Mouse (Mus musculus) olfactory bulb, adult 2 months (tissue): ENCODE measurements around the gene Nceh1. TPM values are rescaled to one million over a fixed set of nuclear protein-coding genes. Genes with fewer than 3 reads are reported as not detected.
A peak's percentile ranks its signal among the peaks of the same experiment; 100 is the strongest.

Experiments used
- H3K27ac ChIP-seq: fragments of 200-500 bp; 2 replicates; pipeline ENCODE4 v1.5.1; 2012; ENCODE audit warnings: low read depth, low read length; ENCODE audit not compliant: insufficient read depth
- H3K4me1 ChIP-seq: fragments of 200-500 bp; 2 replicates; pipeline ENCODE4 v1.6.1; 2012; ENCODE audit warnings: low read length; ENCODE audit not compliant: control insufficient read depth, insufficient read depth
- H3K4me3 ChIP-seq: fragments of 200-500 bp; 2 replicates; pipeline ENCODE4 v1.5.1; 2012; ENCODE audit warnings: mild to moderate bottlenecking, low read depth, low read length, moderate library complexity; ENCODE audit not compliant: insufficient read depth
- CTCF ChIP-seq: fragments of 200-500 bp; IDR thresholded peaks from 2 replicates; pipeline ENCODE4 v1.5.1; 2012; ENCODE audit warnings: low read depth, mild to moderate bottlenecking, low read length, moderate library complexity; ENCODE audit not compliant: insufficient read depth
- POLR2A ChIP-seq: fragments of 200-500 bp; IDR thresholded peaks from 2 replicates; pipeline ENCODE4 v1.6.1; 2012; ENCODE audit warnings: mild to moderate bottlenecking, low read depth, low read length, moderate library complexity; ENCODE audit not compliant: insufficient read depth
- WGBS: fragments of 180-500 bp; shearing (Covaris S2); methylation state at CpG from one replicate; pipeline ENCODE4 v1.1.7; 2018; 5-methylcytosine and 5-hydroxymethylcytosine counted together
- polyA plus RNA-seq: library from polyadenylated mRNA; stranded (reverse); fragments of >200 nt; gene quantifications from 2 replicates; pipeline ENCODE4 v1.2.4, GENCODE M21; 2012; ENCODE audit warnings: low replicate concordance; ENCODE audit not compliant: missing spikeins, insufficient read depth, insufficient read length

Gene Nceh1
- polyA plus RNA-seq, 1 experiment, result not detected

GRCm38 (mm10) chr3:27302339-27303022, 119.7 kb downstream of the Nceh1 start:
- TF ChIP-seq POLR2A (no peak), CTCF (no peak)
- WGBS, result 79% methylated on average over 9 of the region's 9 CpGs
- H3K27ac ChIP-seq, result no peak overlapping the region

GRCm38 (mm10) chr3:27306815-27307214, 124.0 kb downstream of the Nceh1 start:
- no peak overlapping the region for H3K27ac ChIP-seq
- TF ChIP-seq POLR2A, result no peak
- no peak for TF ChIP-seq CTCF
- H3K4me1 ChIP-seq, result no peaks in the 10 kb centered on the region
- no peak overlapping the region for H3K4me3 ChIP-seq
- 65% methylated on average over 10 of the region's 10 CpGs for WGBS

More at GRCm38 (mm10) chr3:27302339-27303022, 119.7 kb downstream of the Nceh1 start:
- no peak overlapping the region for H3K4me3 ChIP-seq
- no peaks in the 10 kb centered on the region for H3K4me1 ChIP-seq

GRCm38 (mm10) chr3:27310973-27311372, 128.2 kb downstream of the Nceh1 start:
- H3K27ac ChIP-seq, result no peak overlapping the region
- no peaks in the 10 kb centered on the region for H3K4me1 ChIP-seq
- no peak for TF ChIP-seq CTCF
- TF ChIP-seq POLR2A, result no peak
- 64% methylated on average over 7 of the region's 7 CpGs for WGBS
- no peak overlapping the region for H3K4me3 ChIP-seq

- TF ChIP-seq CTCF, result no peak
- no peak for TF ChIP-seq POLR2A
- no peak overlapping the region for H3K4me3 ChIP-seq
- H3K4me1 ChIP-seq, result no peaks in the 10 kb centered on the region
- 95% methylated on average over 4 of the region's 4 CpGs for WGBS
- no peak overlapping the region for H3K27ac ChIP-seq
These were observed 128.7 kb downstream of the Nceh1 start for GRCm38 (mm10) chr3:27311475-27311874.

- WGBS, result 69% methylated on average over 2 of the region's 2 CpGs
- no peak overlapping the region for H3K4me3 ChIP-seq
- TF ChIP-seq CTCF (no peak), POLR2A (no peak)
- no peak overlapping the region for H3K27ac ChIP-seq
- peaks cover 6% of the 10 kb centered on the region for H3K4me1 ChIP-seq
These were observed 131.9 kb downstream of the Nceh1 start for GRCm38 (mm10) chr3:27314506-27315164.

GRCm38 (mm10) chr3:27316559-27317287, 134.0 kb downstream of the Nceh1 start, which contains the start of gene Tnfsf10:
Gene Tnfsf10 (plus strand): TSS chr3:27317028.
- no peak within 1 kb of the TSS for H3K27ac ChIP-seq
- peak within 1 kb of the TSS; percentile 35 for H3K4me3 ChIP-seq
- 63% methylated on average over 9 of the region's 9 CpGs for WGBS

GRCm38 (mm10) chr3:27317288-27318024, 134.7 kb downstream of the Nceh1 start:
- 13% methylated on average over 4 of the region's 4 CpGs for WGBS
- no peak overlapping the region for H3K27ac ChIP-seq
- no peak for TF ChIP-seq POLR2A
- no peak for TF ChIP-seq CTCF
- peaks cover 6% of the 10 kb centered on the region for H3K4me1 ChIP-seq
- peak overlapping the region; percentile 35 for H3K4me3 ChIP-seq

More at GRCm38 (mm10) chr3:27316559-27317287, 134.0 kb downstream of the Nceh1 start, which contains the start of gene Tnfsf10:
- no peak for TF ChIP-seq POLR2A
- TF ChIP-seq CTCF, result no peak
- peaks cover 6% of the 10 kb centered on the region for H3K4me1 ChIP-seq

GRCm38 (mm10) chr3:27319650-27320049, 136.9 kb downstream of the Nceh1 start:
- no peak overlapping the region for H3K27ac ChIP-seq
- H3K4me3 ChIP-seq, result no peak overlapping the region
- H3K4me1 ChIP-seq, result peaks cover 6% of the 10 kb centered on the region
- WGBS, result 100% methylated on average over 1 of the region's 1 CpGs
- TF ChIP-seq CTCF, result no peak
- TF ChIP-seq POLR2A, result no peak
